Mouse (Mus musculus) lung, adult 2 months (tissue): ENCODE measurements around the gene Spink8. TPM values are rescaled to one million over a fixed set of nuclear protein-coding genes. Genes with fewer than 3 reads are reported as not detected.
A peak's percentile ranks its signal among the peaks of the same experiment; 100 is the strongest.

Experiments
- DNase-seq: peaks from one replicate; pipeline ENCODE4 v3.0.0; 2022
- H3K4me1 ChIP-seq: fragments of 200-500 bp; 2 replicates; pipeline ENCODE4 v1.6.1; 2011; ENCODE audit warnings: low read length; ENCODE audit not compliant: control insufficient read depth, insufficient read depth
- H3K4me3 ChIP-seq: fragments of 200-500 bp; replicated peaks from 2 replicates; pipeline ENCODE3; 2011; ENCODE audit warnings: low read depth, mild to moderate bottlenecking, control low read depth, low read length; ENCODE audit errors: extremely low read depth
- CTCF ChIP-seq: fragments of 200-500 bp; IDR thresholded peaks from 2 replicates; pipeline ENCODE4 v1.5.1; 2011; ENCODE audit warnings: mild to moderate bottlenecking, low read length, control low read depth; ENCODE audit not compliant: insufficient read depth
- POLR2A ChIP-seq: fragments of 200-500 bp; IDR thresholded peaks from 2 replicates; pipeline ENCODE4 v1.6.1; 2011; ENCODE audit warnings: low read depth, mild to moderate bottlenecking, control low read depth, low read length, borderline replicate concordance; ENCODE audit errors: extremely low read depth
- WGBS: fragments of 180-500 bp; shearing (Covaris S2); methylation state at CpG from one replicate; pipeline ENCODE4 v1.1.7; 2018; 5-methylcytosine and 5-hydroxymethylcytosine counted together
- polyA plus RNA-seq: library from polyadenylated mRNA; depleted of rRNA; stranded (reverse); fragments of >200 nt; gene quantifications from 2 replicates; pipeline ENCODE4 v1.2.3, GENCODE M21; 2012; rRNA removed

Gene Spink8
- polyA plus RNA-seq, 1 experiment: not detected

GRCm38 (mm10) chr9:109863085-109863484, 51.0 kb downstream of the Spink8 start:
- DNase-seq: no peak
- TF ChIP-seq CTCF: no peak
- TF ChIP-seq POLR2A: no peak
- H3K4me1 ChIP-seq: no peaks in the 10 kb centered on the region
- no peak overlapping the region for H3K4me3 ChIP-seq
- WGBS: 24% methylated on average over 3 of the region's 3 CpGs

- DNase-seq: no peak
- Histone ChIP-seq H3K4me1 (no peaks in the 10 kb centered on the region), H3K4me3 (no peak overlapping the region)
- no peak for TF ChIP-seq POLR2A
- no peak for TF ChIP-seq CTCF
- WGBS: 50% methylated on average over 2 of the region's 2 CpGs
Observed at GRCm38 (mm10) chr9:109866218-109866617, 54.1 kb downstream of the Spink8 start.

GRCm38 (mm10) chr9:109870983-109871572, 59.0 kb downstream of the Spink8 start:
- TF ChIP-seq CTCF (no peak), POLR2A (no peak)
- H3K4me1 ChIP-seq: no peaks in the 10 kb centered on the region
- DNase-seq: no peak
- no peak overlapping the region for H3K4me3 ChIP-seq
- 34% methylated on average over 6 of the region's 6 CpGs for WGBS

- WGBS: 5% methylated on average over 33 of the region's 33 CpGs
- peak within 1 kb of the TSS; percentile 87 for H3K4me3 ChIP-seq
- H3K4me1 ChIP-seq: 0 out of 2 replicates have a peak, but pooled peaks cover 2% of the 10 kb centered on the region
- DNase-seq: peak; percentile 98
- TF ChIP-seq CTCF (peak; percentile 26; the same call in 1 of the 2 replicates), POLR2A (peak; percentile 14; the same call in 1 of the 2 replicates)
Observed at GRCm38 (mm10) chr9:109874797-109875691, 63.0 kb downstream of the Spink8 start, which contains the start of gene Cdc25a. Cdc25a (plus strand) TSS chr9:109875579.

- no peak for TF ChIP-seq CTCF
- TF ChIP-seq POLR2A: 0 out of 2 replicates have a peak, but pooled peaks have one; percentile 12
- Histone ChIP-seq H3K4me1 (0 out of 2 replicates have a peak, but pooled peaks cover 2% of the 10 kb centered on the region), H3K4me3 (peak overlapping the region; percentile 87)
- DNase-seq: no peak
- under 1% methylated on average over 76 of the region's 76 CpGs for WGBS
Observed at GRCm38 (mm10) chr9:109875695-109876601, 63.9 kb downstream of the Spink8 start.

Other genes with a start within 250 kb of the Spink8 start
- gene Fbxw15, start 244.0 kb upstream of the Spink8 start, polyA plus RNA-seq: not detected in 2 replicates
- gene Fbxw24, start 186.2 kb upstream of the Spink8 start, polyA plus RNA-seq: not detected in 2 replicates
- not detected in 2 replicates for gene Fbxw25, start 147.6 kb upstream of the Spink8 start, polyA plus RNA-seq
- not detected in 2 replicates for gene Fbxw18, start 109.6 kb upstream of the Spink8 start, polyA plus RNA-seq
- not detected in 2 replicates for gene Fbxw26, start 66.2 kb upstream of the Spink8 start, polyA plus RNA-seq
- not detected in 2 replicates for gene Fbxw27, start 21.6 kb upstream of the Spink8 start, polyA plus RNA-seq
- gene Nme6, start 20.5 kb downstream of the Spink8 start, polyA plus RNA-seq: 11.5 and 18.0 TPM in 2 replicates
- gene Camp, start 37.3 kb downstream of the Spink8 start, polyA plus RNA-seq: 0.17 and 3.1 TPM in 2 replicates
- gene Cdc25a, start 63.3 kb downstream of the Spink8 start, polyA plus RNA-seq: 3.3 and 3.7 TPM in 2 replicates
- 253 and 275 TPM in 2 replicates for gene Map4, start 119.2 kb downstream of the Spink8 start, polyA plus RNA-seq